In the genomic region with DNA sequence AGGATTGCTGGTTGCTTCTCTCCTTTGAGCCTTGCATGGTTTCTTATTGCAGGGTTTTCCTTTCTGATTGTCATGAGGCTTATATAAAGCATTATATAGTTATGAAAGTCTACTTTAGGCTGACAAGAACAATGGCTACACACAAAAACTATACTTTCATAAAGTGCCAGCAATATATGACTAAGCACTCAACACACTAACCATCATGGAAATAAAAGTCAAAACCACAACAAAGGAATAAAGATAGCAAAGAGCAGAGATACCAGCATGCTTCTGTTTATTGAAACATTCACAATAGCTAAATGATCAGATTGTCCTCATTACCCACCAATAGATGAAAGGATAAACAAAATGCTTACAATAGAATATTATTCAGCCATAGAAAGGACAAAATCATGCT, we compare ENCODE assay signal across 22 mouse cellular contexts. TPM values are rescaled to one million over a fixed set of nuclear protein-coding genes. Genes with fewer than 3 reads are reported as not detected.
DNase-seq lines count a peak whose midpoint lies in the region; ATAC-seq lines count a peak whose summit lies in the region.
"Had no signal": no experiment of that assay in that cellular context is flagged by ENCODE, and none has a peak within 500 bp of the region (broad histone marks: within the 10 kb centered on the region; RNA-seq: fewer than 3 reads in every experiment).

No protein-coding gene starts in this region.

- peak; percentile 16 for DNase-seq in 3T3-L1 (ENCODE audit: low read depth, low spot score)
- DNase-seq in CD4-positive helper T cell, adult 2 months (ENCODE audit: low read depth, low spot score) = peak; percentile 60
- DNase-seq in induced T-regulatory cell, adult 2 months (ENCODE audit: low read depth) = peak; percentile 59
- no peak for DNase-seq in layer of hippocampus, adult 9-10 months (ENCODE audit: low spot score)
- DNase-seq in right cerebral cortex, postnatal 14 days = no peak
- DNase-seq in layer of hippocampus, adult 8-10 months (ENCODE audit: low spot score in 2 of 2) = no peak
- no peak for DNase-seq in ovary, postnatal 14 days (ENCODE audit: low spot score)
- DNase-seq: adrenal gland, adult 2 months; adrenal gland, postnatal 10 days; adrenal gland, postnatal 25 days; B cell, adult 2 months; cerebellum, adult 11 months; cerebellum, adult 18-20 months; cerebellum, adult 8-10 months; cerebellum, adult 9-11 months; cerebellum, postnatal 14 days; cerebellum, postnatal 36 days; embryo, embryonic 11 days had no signal

- ATAC-seq in CD4-positive, CD25-positive, alpha-beta regulatory T cell, adult 4 months = peak; percentile 58
- ATAC-seq: forebrain, embryonic 14.5 days; forebrain, embryonic 16.5 days had no signal

RNA-seq across cellular contexts. Expression of gene Dennd1b, which starts 11.1 kb away (rescaled TPM):
- 10 to 100 TPM; 17.0 to 23.0 TPM for polyA plus RNA-seq in CD4-positive, CD25-positive, alpha-beta regulatory T cell, adult 4 months (2017; shearing (Covaris generic))
- 10 to 100 TPM; 45.2 to 65.3 (median 56.2) TPM for total RNA-seq in layer of hippocampus, adult 8-10 months (2022)
- polyA plus RNA-seq: erythroblast, embryonic 14.5 days had no signal

Comparison
In these comparisons a context has a peak if more than half of its experiments do, and no peak if none do; other contexts are left out.
1. DNase-seq: peak in 3T3-L1 (single experiment), CD4-positive helper T cell, adult 2 months (single experiment) and induced T-regulatory cell, adult 2 months (single experiment); none in layer of hippocampus, adult 9-10 months (single experiment), right cerebral cortex, postnatal 14 days (single experiment), layer of hippocampus, adult 8-10 months (0 of 2) and ovary, postnatal 14 days (single experiment).